In genomic region chr14:61642668-61643067, GRCm38 (mm10) we compare ENCODE assay signal across 24 mouse cellular contexts. TPM values are rescaled to one million over a fixed set of nuclear protein-coding genes. Genes with fewer than 3 reads are reported as not detected.
DNase-seq lines count a peak whose midpoint lies in the region; ATAC-seq and TF ChIP-seq lines count a peak whose summit lies in the region.
"Had no signal": no experiment of that assay in that cellular context is flagged by ENCODE, and none has a peak within 500 bp of the region (broad histone marks: within the 10 kb centered on the region; RNA-seq: fewer than 3 reads in every experiment).

No protein-coding gene starts in this region.

- DNase-seq in lung, postnatal 4 days = no peak
- DNase-seq in lung, postnatal 0 days (ENCODE audit: low spot score) = peak; percentile 73
- DNase-seq in lung, adult 18-20 months = no peak
- peak; percentile 30 for DNase-seq in lung, postnatal 36 days
- no peak for DNase-seq in lung, postnatal 10 days
- DNase-seq in embryonic facial prominence, embryonic 10.5 days (ENCODE audit: low spot score) = no peak
- DNase-seq: adrenal gland, adult 8-10 months; adrenal gland, postnatal 14 days; adrenal gland, postnatal 36 days; cerebellum, adult 11-12 months; cerebellum, adult 2 months; cerebellum, adult 9-10 months; cerebellum, postnatal 10 days; cerebellum, postnatal 25 days had no signal

- 0 out of 2 replicates have a peak, but pooled peaks have one; percentile 42 for ATAC-seq in lung, embryonic 15.5 days (ENCODE audit: borderline replicate concordance, extremely low read depth, low FRiP score, low TSS enrichment)
- ATAC-seq in lung, postnatal 0 days = peak; percentile 68
- ATAC-seq: activated CD4-positive, CD25-positive, alpha-beta regulatory T cell, adult 4 months; forebrain, embryonic 14.5 days; forebrain, embryonic 16.5 days; Patski had no signal

- TF ChIP-seq EP300 in lung, postnatal 0 days (IDR thresholded peaks at IDR 0.05) = peak; percentile 94

- no peak overlapping the region for H3K4me2 ChIP-seq in lung, embryonic 15.5 days
- H3K4me2 ChIP-seq in lung, postnatal 0 days (replicated peaks; ENCODE audit: low read depth, low read length) = no peak overlapping the region
- H3K4me2 ChIP-seq: embryonic facial prominence, embryonic 13.5 days; embryonic facial prominence, embryonic 15.5 days; forebrain, embryonic 12.5 days had no signal

- no peaks in the 10 kb centered on the region for H3K4me1 ChIP-seq in lung, embryonic 15.5 days
- H3K4me1 ChIP-seq in lung, postnatal 0 days (ENCODE audit: insufficient read depth, low read depth, low read length) = no peaks in the 10 kb centered on the region
- H3K4me1 ChIP-seq in embryonic facial prominence, embryonic 10.5 days = 0 out of 2 replicates have a peak, but pooled peaks cover 3% of the 10 kb centered on the region
- H3K4me1 ChIP-seq: embryonic facial prominence, embryonic 13.5 days; embryonic facial prominence, embryonic 15.5 days; forebrain, embryonic 12.5 days had no signal

- WGBS in lung, embryonic 15.5 days = 36% methylated on average over 1 of the region's 1 CpGs
- 16% methylated on average over 1 of the region's 1 CpGs for WGBS in lung, postnatal 0 days
- 89% methylated on average over 1 of the region's 1 CpGs for WGBS in embryonic facial prominence, embryonic 10.5 days

- H3K9ac ChIP-seq in lung, embryonic 15.5 days = no peak overlapping the region
- H3K9ac ChIP-seq in lung, postnatal 0 days (replicated peaks; ENCODE audit: low read depth) = no peak overlapping the region
- H3K9ac ChIP-seq: embryonic facial prominence, embryonic 13.5 days; embryonic facial prominence, embryonic 15.5 days; forebrain, embryonic 12.5 days had no signal

- H3K36me3 ChIP-seq in lung, embryonic 15.5 days = no peaks in the 10 kb centered on the region
- H3K36me3 ChIP-seq in lung, postnatal 0 days (ENCODE audit: insufficient read depth, low read length) = no peaks in the 10 kb centered on the region
- H3K36me3 ChIP-seq in embryonic facial prominence, embryonic 10.5 days (replicated peaks) = peaks cover 17% of the 10 kb centered on the region
- H3K36me3 ChIP-seq: embryonic facial prominence, embryonic 13.5 days; embryonic facial prominence, embryonic 15.5 days; forebrain, embryonic 12.5 days had no signal

- no peak overlapping the region for H3K27ac ChIP-seq in lung, embryonic 15.5 days
- no peak overlapping the region for H3K27ac ChIP-seq in lung, postnatal 0 days (ENCODE audit: low read length)
- no peak overlapping the region for H3K27ac ChIP-seq in embryonic facial prominence, embryonic 10.5 days (replicated peaks)
- H3K27ac ChIP-seq: embryonic facial prominence, embryonic 13.5 days; embryonic facial prominence, embryonic 15.5 days; forebrain, embryonic 10.5 days; forebrain, embryonic 12.5 days had no signal

- no peak overlapping the region for H3K4me3 ChIP-seq in lung, embryonic 15.5 days
- no peak overlapping the region for H3K4me3 ChIP-seq in lung, postnatal 0 days (ENCODE audit: low read depth, low read length)
- H3K4me3 ChIP-seq in embryonic facial prominence, embryonic 10.5 days = no peak overlapping the region
- H3K4me3 ChIP-seq: embryonic facial prominence, embryonic 13.5 days; embryonic facial prominence, embryonic 15.5 days; erythroblast, embryonic 14.5 days; forebrain, embryonic 10.5 days; forebrain, embryonic 12.5 days had no signal

- no peaks in the 10 kb centered on the region for H3K9me3 ChIP-seq in lung, embryonic 15.5 days
- no peaks in the 10 kb centered on the region for H3K9me3 ChIP-seq in lung, postnatal 0 days (ENCODE audit: low read length)
- H3K9me3 ChIP-seq in embryonic facial prominence, embryonic 10.5 days = no peaks in the 10 kb centered on the region
- H3K9me3 ChIP-seq: embryonic facial prominence, embryonic 13.5 days; embryonic facial prominence, embryonic 15.5 days; forebrain, embryonic 10.5 days; forebrain, embryonic 12.5 days had no signal

- no peaks in the 10 kb centered on the region for H3K27me3 ChIP-seq in lung, embryonic 15.5 days
- H3K27me3 ChIP-seq in lung, postnatal 0 days (replicated peaks; ENCODE audit: insufficient read depth, low read length) = no peaks in the 10 kb centered on the region
- no peaks in the 10 kb centered on the region for H3K27me3 ChIP-seq in embryonic facial prominence, embryonic 10.5 days (replicated peaks; ENCODE audit: low read depth, poor library complexity, severe bottlenecking)
- H3K27me3 ChIP-seq: embryonic facial prominence, embryonic 13.5 days; embryonic facial prominence, embryonic 15.5 days; forebrain, embryonic 12.5 days; Patski had no signal

- no peak for TF ChIP-seq CTCF in lung, postnatal 0 days (IDR thresholded peaks at IDR 0.05)

RNA-seq across cellular contexts. Expression of gene Kcnrg, which starts 35.4 kb away (rescaled TPM):
- 1.0 and 1.4 TPM in 2 replicates for polyA plus RNA-seq in lung, embryonic 15.5 days (2015; fragmentation: Nextera tagmentation; extraction: Ambion mirVana)
- polyA plus RNA-seq in lung, postnatal 0 days (2015; fragmentation: Nextera tagmentation; extraction: Ambion mirVana) = 7.6 and 12.1 TPM in 2 replicates
- polyA plus RNA-seq in embryonic facial prominence, embryonic 10.5 days (2016; fragmentation: Nextera tagmentation; extraction: Ambion mirVana) = 0.50 and 0.55 TPM in 2 replicates
- polyA plus RNA-seq: erythroblast, embryonic 14.5 days had no signal

RNA-seq across cellular contexts. Expression of gene Trim13, which starts 44.6 kb away (rescaled TPM):
- 15.7 and 17.1 TPM in 2 replicates for polyA plus RNA-seq in lung, embryonic 15.5 days (2015; fragmentation: Nextera tagmentation; extraction: Ambion mirVana)
- 23.4 and 24.4 TPM in 2 replicates for polyA plus RNA-seq in lung, postnatal 0 days (2015; fragmentation: Nextera tagmentation; extraction: Ambion mirVana)
- 14.4 and 15.1 TPM in 2 replicates for polyA plus RNA-seq in embryonic facial prominence, embryonic 10.5 days (2016; fragmentation: Nextera tagmentation; extraction: Ambion mirVana)
- polyA plus RNA-seq: erythroblast, embryonic 14.5 days had no signal

Comparison
In these comparisons a context has a peak if more than half of its experiments do, and no peak if none do; other contexts are left out.
1. DNase-seq: peak in lung, postnatal 0 days (single experiment) and lung, postnatal 36 days (single experiment); none in lung, postnatal 4 days (0 of 2), lung, adult 18-20 months (0 of 2), lung, postnatal 10 days (single experiment) and embryonic facial prominence, embryonic 10.5 days (single experiment).